Mouse (Mus musculus) kidney, embryonic 15.5 days (tissue): ENCODE data around the gene Rhob. TPM values are rescaled to one million over a fixed set of nuclear protein-coding genes. Genes with fewer than 3 reads are reported as not detected.
A peak's percentile ranks its signal among the peaks of the same experiment; 100 is the strongest.
"Not testable (repeated sequence)": the region's sequence is repeated elsewhere in the genome, so short reads cannot be mapped to it uniquely, and the experiment has no call there.

ENCODE experiments used
- ATAC-seq: fragments of 200-750 bp; cut with Nextera tagmentation; replicated peaks from 2 replicates; pipeline ENCODE4 v1.8.0; 2017; ENCODE audit warnings: moderate TSS enrichment; ENCODE audit not compliant: low FRiP score
- H3K27ac ChIP-seq: fragments of 300-500 bp; sonication (generic); 2 replicates; pipeline ENCODE4 v1.5.1; 2015; ENCODE audit warnings: mild to moderate bottlenecking, inconsistent platforms
- H3K27me3 ChIP-seq: fragments of 300-500 bp; sonication (generic); 2 replicates; pipeline ENCODE4 v1.6.1; 2015; ENCODE audit warnings: inconsistent platforms
- H3K36me3 ChIP-seq: fragments of 300-500 bp; sonication (generic); 2 replicates; pipeline ENCODE4 v1.6.1; 2015; ENCODE audit warnings: inconsistent platforms
- H3K4me1 ChIP-seq: fragments of 300-500 bp; sonication (generic); 2 replicates; pipeline ENCODE4 v1.6.1; 2015; ENCODE audit warnings: inconsistent platforms
- H3K4me2 ChIP-seq: fragments of 300-500 bp; sonication (generic); 2 replicates; pipeline ENCODE4 v1.6.1; 2015; ENCODE audit warnings: moderate library complexity, mild to moderate bottlenecking, inconsistent platforms
- H3K4me3 ChIP-seq: fragments of 300-500 bp; sonication (generic); replicated peaks from 2 replicates; pipeline ENCODE4 v1.5.1; 2015; ENCODE audit warnings: mild to moderate bottlenecking, inconsistent platforms
- H3K9ac ChIP-seq: fragments of 300-500 bp; sonication (generic); 2 replicates; pipeline ENCODE4 v1.6.1; 2015; ENCODE audit warnings: mild to moderate bottlenecking, inconsistent platforms
- H3K9me3 ChIP-seq: fragments of 300-500 bp; sonication (generic); replicated peaks from 2 replicates; pipeline ENCODE4 v1.6.1; 2016; ENCODE audit warnings: inconsistent platforms
- WGBS: fragments of 180-500 bp; shearing (Covaris S2); methylation state at CpG from one replicate; pipeline ENCODE4 v1.1.7; 2015; ENCODE audit warnings: mixed read lengths; 5-methylcytosine and 5-hydroxymethylcytosine counted together
- polyA plus RNA-seq: library from polyadenylated mRNA; unstranded; fragments of >200 nt; fragmentation: Nextera tagmentation; extraction: Ambion mirVana; gene quantifications from 2 replicates; pipeline ENCODE4 v1.2.1, GENCODE M21; 2015

Rhob gene
- polyA plus RNA-seq, 1 experiment from 2014 or later = 38.7 TPM

DNA sequence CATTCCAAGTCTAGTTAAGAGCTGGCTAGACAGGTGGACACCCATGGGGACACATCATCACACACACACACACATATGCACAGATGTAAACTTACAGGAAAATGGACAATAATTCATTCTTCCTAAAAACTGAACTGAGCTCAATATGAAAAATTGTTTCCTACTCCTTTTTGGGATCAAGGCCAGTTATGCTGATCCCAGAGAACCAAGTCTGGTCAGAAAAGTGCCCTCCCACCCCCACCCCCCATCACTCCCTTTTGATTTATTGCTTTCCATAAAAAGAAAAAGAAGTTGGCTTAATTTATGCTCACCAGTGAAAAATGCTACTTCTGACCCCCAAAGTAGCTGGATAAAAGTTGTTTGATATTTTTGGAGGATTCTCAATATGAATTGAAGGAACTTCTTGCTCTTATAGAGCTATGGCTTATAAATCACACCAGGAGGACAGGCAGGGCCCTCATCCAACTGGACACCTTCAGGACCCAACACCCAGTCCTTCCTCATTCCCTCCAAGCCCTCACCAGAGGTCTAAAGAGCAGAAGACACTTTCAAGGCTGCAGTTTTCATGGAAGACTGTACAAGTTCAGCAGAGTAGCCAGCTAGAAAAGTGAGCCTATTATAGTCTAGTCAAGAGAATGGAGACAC lies 31.5 kb downstream of the Rhob start:
- Histone ChIP-seq H3K27me3 (0 out of 2 replicates have a peak, but pooled peaks cover 6% of the 10 kb centered on the region), H3K27ac (peak overlapping the region; percentile 41; the same call in 1 of the 2 replicates), H3K4me2 (no peak overlapping the region), H3K4me3 (no peak overlapping the region), H3K4me1 (peaks cover 39% of the 10 kb centered on the region), H3K9ac (no peak overlapping the region), H3K9me3 (no peaks in the 10 kb centered on the region), H3K36me3 (no peaks in the 10 kb centered on the region)
- no peak for ATAC-seq

GRCm38 (mm10) chr12:8467029-8467924 lies 32.5 kb downstream of the Rhob start:
- H3K36me3 ChIP-seq = no peaks in the 10 kb centered on the region
- 0 out of 2 replicates have a peak, but pooled peaks have one; percentile 35 for ATAC-seq
- no peak overlapping the region for H3K9ac ChIP-seq
- no peaks in the 10 kb centered on the region for H3K9me3 ChIP-seq
- no peak overlapping the region for H3K4me3 ChIP-seq
- no peak overlapping the region for H3K4me2 ChIP-seq
- peak overlapping the region; percentile 41; the same call in 1 of the 2 replicates for H3K27ac ChIP-seq
- H3K27me3 ChIP-seq = 0 out of 2 replicates have a peak, but pooled peaks cover 6% of the 10 kb centered on the region
- peaks cover 34% of the 10 kb centered on the region for H3K4me1 ChIP-seq
- WGBS = 43% methylated on average over 12 of the region's 12 CpGs

- WGBS = 85% methylated on average over 3 of the region's 3 CpGs
- no peak for ATAC-seq
- Histone ChIP-seq H3K9me3 (no peaks in the 10 kb centered on the region), H3K27me3 (0 out of 2 replicates have a peak, but pooled peaks cover 6% of the 10 kb centered on the region), H3K27ac (no peak overlapping the region), H3K4me1 (peaks cover 34% of the 10 kb centered on the region), H3K36me3 (no peaks in the 10 kb centered on the region), H3K4me2 (no peak overlapping the region), H3K4me3 (no peak overlapping the region), H3K9ac (no peak overlapping the region)
These were observed 34.1 kb downstream of the Rhob start for GRCm38 (mm10) chr12:8465680-8466079.

DNA sequence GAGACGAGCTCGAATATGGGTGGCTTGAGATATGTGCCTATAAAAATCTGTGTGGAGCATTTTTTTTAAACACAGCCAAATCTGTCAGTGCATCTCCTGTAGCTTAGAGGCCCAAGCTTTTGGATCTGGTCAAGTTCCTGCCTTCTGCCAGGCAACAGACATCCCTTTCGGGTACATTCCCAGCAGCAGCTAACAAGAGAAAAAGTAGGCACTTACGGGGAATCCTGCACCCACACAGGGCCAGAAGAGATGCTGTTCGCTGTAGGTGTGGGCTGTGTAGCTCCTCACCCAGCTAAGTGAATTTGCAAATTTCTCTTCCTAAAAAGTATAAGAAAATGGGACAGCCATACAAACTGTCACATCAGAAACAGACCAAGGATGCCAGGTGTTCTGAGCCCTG lies 34.8 kb downstream of the Rhob start:
- no peak overlapping the region for H3K4me2 ChIP-seq
- no peak overlapping the region for H3K27ac ChIP-seq
- 90% methylated on average over 5 of the region's 5 CpGs for WGBS
- no peak overlapping the region for H3K9ac ChIP-seq
- no peaks in the 10 kb centered on the region for H3K9me3 ChIP-seq
- no peak for ATAC-seq
- H3K36me3 ChIP-seq = no peaks in the 10 kb centered on the region
- 0 out of 2 replicates have a peak, but pooled peaks cover 6% of the 10 kb centered on the region for H3K27me3 ChIP-seq
- no peak overlapping the region for H3K4me3 ChIP-seq
- H3K4me1 ChIP-seq = peaks cover 29% of the 10 kb centered on the region

DNA sequence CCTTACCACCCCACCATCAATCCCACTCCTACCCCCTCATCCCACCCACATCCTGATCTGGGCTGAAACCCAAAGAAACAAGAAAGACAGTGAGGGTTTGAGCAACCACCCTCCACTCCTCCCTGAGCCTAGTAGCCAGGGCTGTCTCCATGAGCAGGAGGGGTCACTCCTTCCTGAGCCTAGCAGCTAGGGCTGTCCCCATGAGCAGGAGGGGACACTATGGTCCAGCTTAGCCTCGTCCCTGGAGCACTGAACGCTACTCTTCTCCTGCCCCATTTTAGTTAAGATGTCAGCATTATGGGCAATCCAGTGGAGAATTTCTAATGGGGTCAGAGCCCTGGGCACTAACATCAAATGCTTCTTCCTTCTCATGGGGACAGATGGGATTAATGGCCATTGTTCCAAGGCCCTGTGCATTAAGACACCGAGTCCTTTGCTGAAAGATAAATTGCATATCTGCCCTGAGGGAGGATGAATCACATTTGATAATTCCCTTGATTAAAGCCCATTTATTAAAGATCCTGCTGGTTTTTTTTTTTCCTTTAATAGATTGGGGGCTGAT lies 36.1 kb downstream of the Rhob start:
- no peaks in the 10 kb centered on the region for H3K36me3 ChIP-seq
- no peak overlapping the region for H3K9ac ChIP-seq
- H3K27me3 ChIP-seq = 0 out of 2 replicates have a peak, but pooled peaks cover 6% of the 10 kb centered on the region
- no peak for ATAC-seq
- 44% methylated on average over 3 of the region's 3 CpGs for WGBS
- no peak overlapping the region for H3K27ac ChIP-seq
- no peak overlapping the region for H3K4me3 ChIP-seq
- no peaks in the 10 kb centered on the region for H3K9me3 ChIP-seq
- H3K4me1 ChIP-seq = peaks cover 17% of the 10 kb centered on the region
- no peak overlapping the region for H3K4me2 ChIP-seq

GRCm38 (mm10) chr12:8462533-8462932 lies 37.3 kb downstream of the Rhob start:
- Histone ChIP-seq H3K4me2 (no peak overlapping the region), H3K27me3 (0 out of 2 replicates have a peak, but pooled peaks cover 6% of the 10 kb centered on the region), H3K9ac (no peak overlapping the region), H3K4me1 (peaks cover 13% of the 10 kb centered on the region), H3K27ac (no peak overlapping the region), H3K36me3 (no peaks in the 10 kb centered on the region), H3K9me3 (no peaks in the 10 kb centered on the region), H3K4me3 (no peak overlapping the region)
- no peak for ATAC-seq
- 88% methylated on average over 5 of the region's 5 CpGs for WGBS

GRCm38 (mm10) chr12:8461575-8461974 lies 38.2 kb downstream of the Rhob start:
- not testable (repeated sequence) for H3K4me2 ChIP-seq, H3K27ac ChIP-seq, ATAC-seq, H3K4me3 ChIP-seq, H3K9me3 ChIP-seq, H3K27me3 ChIP-seq, H3K36me3 ChIP-seq, H3K9ac ChIP-seq
- peaks cover 11% of the 10 kb centered on the region for H3K4me1 ChIP-seq
- WGBS = 95% methylated on average over 8 of the region's 8 CpGs

- Histone ChIP-seq H3K9me3 (no peaks in the 10 kb centered on the region), H3K27ac (no peak overlapping the region), H3K4me3 (no peak overlapping the region), H3K4me1 (peaks cover 11% of the 10 kb centered on the region), H3K27me3 (no peaks in the 10 kb centered on the region), H3K36me3 (no peaks in the 10 kb centered on the region), H3K9ac (no peak overlapping the region), H3K4me2 (no peak overlapping the region)
- no peak for ATAC-seq
- WGBS = 49% methylated on average over 8 of the region's 8 CpGs
These were observed 41.4 kb downstream of the Rhob start for GRCm38 (mm10) chr12:8458400-8458799.

- no peaks in the 10 kb centered on the region for H3K9me3 ChIP-seq
- no peaks in the 10 kb centered on the region for H3K27me3 ChIP-seq
- no peak overlapping the region for H3K4me2 ChIP-seq
- no peak overlapping the region for H3K27ac ChIP-seq
- no peaks in the 10 kb centered on the region for H3K36me3 ChIP-seq
- H3K9ac ChIP-seq = no peak overlapping the region
- ATAC-seq = peak; percentile 57; the same call in 1 of the 2 replicates
- peaks cover 12% of the 10 kb centered on the region for H3K4me1 ChIP-seq
- H3K4me3 ChIP-seq = no peak overlapping the region
- 48% methylated on average over 5 of the region's 5 CpGs for WGBS
These were observed 42.8 kb downstream of the Rhob start for GRCm38 (mm10) chr12:8457052-8457451.

- Histone ChIP-seq H3K9me3 (no peaks in the 10 kb centered on the region), H3K9ac (no peak overlapping the region), H3K27ac (no peak overlapping the region), H3K4me3 (no peak overlapping the region), H3K36me3 (no peaks in the 10 kb centered on the region), H3K4me2 (no peak overlapping the region), H3K4me1 (peaks cover 20% of the 10 kb centered on the region), H3K27me3 (no peaks in the 10 kb centered on the region)
- ATAC-seq = no peak
- WGBS = 61% methylated on average over 2 of the region's 2 CpGs
These were observed 44.8 kb downstream of the Rhob start for GRCm38 (mm10) chr12:8455046-8455445.

- Histone ChIP-seq H3K36me3 (no peaks in the 10 kb centered on the region), H3K4me1 (peaks cover 20% of the 10 kb centered on the region), H3K9ac (no peak overlapping the region), H3K27ac (no peak overlapping the region), H3K4me3 (no peak overlapping the region), H3K9me3 (no peaks in the 10 kb centered on the region), H3K27me3 (no peaks in the 10 kb centered on the region), H3K4me2 (no peak overlapping the region)
- WGBS = 76% methylated on average over 3 of the region's 3 CpGs
- ATAC-seq = no peak
These were observed 45.3 kb downstream of the Rhob start for GRCm38 (mm10) chr12:8454487-8454886.
